Mouse (Mus musculus): ENCODE data around the gene Ubap2l. TPM values are rescaled to one million over a fixed set of nuclear protein-coding genes. Genes with fewer than 3 reads are reported as not detected.

Gene Ubap2l
- polyA plus RNA-seq, 1 experiment = 77.5 TPM

- no peak for TF ChIP-seq MYOG (IDR thresholded peaks at IDR 0.05; ENCODE audit: control insufficient read depth in 1 of 3, insufficient read depth in 1 of 3, insufficient read length in 2 of 3, low read depth in 2 of 3)
- TF ChIP-seq USF1 (IDR thresholded peaks at IDR 0.05; ENCODE audit: low read depth) = no peak
- TF ChIP-seq REST (IDR thresholded peaks at IDR 0.05; ENCODE audit: insufficient read depth, insufficient read length) = no peak
- TF ChIP-seq MYOD1 (IDR thresholded peaks at IDR 0.05; ENCODE audit: control insufficient read depth in 1 of 3, insufficient read length in 2 of 3, low read depth in 2 of 3) = no peak
- no peak for TF ChIP-seq POLR2A (IDR thresholded peaks at IDR 0.05; ENCODE audit: insufficient read length, low read depth)
- TF ChIP-seq CEBPB (IDR thresholded peaks at IDR 0.05; ENCODE audit: insufficient read depth, poor library complexity, severe bottlenecking) = no peak
- Histone ChIP-seq H3K4me3 (no peak overlapping the region), H3K36me3 (ENCODE audit: control insufficient read depth, insufficient read depth) (peaks cover 74% of the 10 kb centered on the region), H3K79me2 (ENCODE audit: control insufficient read depth, insufficient read depth) (peaks cover 14% of the 10 kb centered on the region), H3K4me2 (ENCODE audit: low read depth) (no peak overlapping the region), H3ac (ENCODE audit: control insufficient read depth, insufficient read length) (no peak overlapping the region), H3K27me3 (ENCODE audit: control insufficient read depth, insufficient read depth, insufficient read length) (no peaks in the 10 kb centered on the region)
Measured at GRCm38 (mm10) chr3:90090892-90091291, 38.5 kb upstream of the Ubap2l start.

GRCm38 (mm10) chr3:90088617-90089016 is 36.2 kb upstream of the Ubap2l start:
- TF ChIP-seq MYOD1 (IDR thresholded peaks at IDR 0.05; ENCODE audit: control insufficient read depth in 1 of 3, insufficient read length in 2 of 3, low read depth in 2 of 3) (no peak), REST (IDR thresholded peaks at IDR 0.05; ENCODE audit: insufficient read depth, insufficient read length) (no peak), CEBPB (IDR thresholded peaks at IDR 0.05; ENCODE audit: insufficient read depth, poor library complexity, severe bottlenecking) (no peak)

GRCm38 (mm10) chr3:90086068-90086467 is 33.6 kb upstream of the Ubap2l start:
- Histone ChIP-seq H3K36me3 (ENCODE audit: control insufficient read depth, insufficient read depth) (peaks cover 40% of the 10 kb centered on the region), H3K4me3 (no peak overlapping the region), H3K79me2 (ENCODE audit: control insufficient read depth, insufficient read depth) (peaks cover 62% of the 10 kb centered on the region), H3K4me2 (ENCODE audit: low read depth) (no peak overlapping the region), H3K27me3 (ENCODE audit: control insufficient read depth, insufficient read depth, insufficient read length) (no peaks in the 10 kb centered on the region), H3ac (ENCODE audit: control insufficient read depth, insufficient read length) (no peak overlapping the region)
- TF ChIP-seq TCF3 (IDR thresholded peaks at IDR 0.05; ENCODE audit: insufficient read length, low read depth) (no peak), TCF12 (IDR thresholded peaks at IDR 0.05; ENCODE audit: insufficient read depth, poor library complexity, severe bottlenecking) (no peak), POLR2A (IDR thresholded peaks at IDR 0.05; ENCODE audit: insufficient read length, low read depth) (no peak), MYOD1 (IDR thresholded peaks at IDR 0.05; ENCODE audit: control insufficient read depth in 1 of 3, insufficient read length in 2 of 3, low read depth in 2 of 3) (no peak)

More at GRCm38 (mm10) chr3:90088617-90089016, 36.2 kb upstream of the Ubap2l start:
- no peak overlapping the region for H3K4me2 ChIP-seq (ENCODE audit: low read depth)
- H3K27me3 ChIP-seq (ENCODE audit: control insufficient read depth, insufficient read depth, insufficient read length) = no peaks in the 10 kb centered on the region
- H3K4me3 ChIP-seq = no peak overlapping the region
- no peak overlapping the region for H3ac ChIP-seq (ENCODE audit: control insufficient read depth, insufficient read length)
- peaks cover 64% of the 10 kb centered on the region for H3K36me3 ChIP-seq (ENCODE audit: control insufficient read depth, insufficient read depth)
- peaks cover 37% of the 10 kb centered on the region for H3K79me2 ChIP-seq (ENCODE audit: control insufficient read depth, insufficient read depth)

GRCm38 (mm10) chr3:90085281-90085680 is 32.9 kb upstream of the Ubap2l start:
- TF ChIP-seq SRF (IDR thresholded peaks at IDR 0.05; ENCODE audit: control insufficient read depth, insufficient read length, low read depth) (no peak), MYOG (IDR thresholded peaks at IDR 0.05; ENCODE audit: control insufficient read depth in 1 of 3, insufficient read depth in 1 of 3, insufficient read length in 2 of 3, low read depth in 2 of 3) (no peak), TCF3 (IDR thresholded peaks at IDR 0.05; ENCODE audit: insufficient read length, low read depth) (no peak), REST (IDR thresholded peaks at IDR 0.05; ENCODE audit: insufficient read depth, insufficient read length) (no peak), TCF12 (IDR thresholded peaks at IDR 0.05; ENCODE audit: insufficient read depth, poor library complexity, severe bottlenecking) (no peak), USF1 (IDR thresholded peaks at IDR 0.05; ENCODE audit: low read depth) (no peak), POLR2A (IDR thresholded peaks at IDR 0.05; ENCODE audit: insufficient read length, low read depth) (no peak), MAX (IDR thresholded peaks at IDR 0.05; ENCODE audit: low read depth) (no peak), CEBPB (IDR thresholded peaks at IDR 0.05; ENCODE audit: insufficient read depth, poor library complexity, severe bottlenecking) (no peak)
- Histone ChIP-seq H3K79me2 (ENCODE audit: control insufficient read depth, insufficient read depth) (peaks cover 70% of the 10 kb centered on the region), H3K4me2 (ENCODE audit: low read depth) (peak overlapping the region; percentile 8), H3K4me3 (no peak overlapping the region), H3K36me3 (ENCODE audit: control insufficient read depth, insufficient read depth) (peaks cover 32% of the 10 kb centered on the region), H3ac (ENCODE audit: control insufficient read depth, insufficient read length) (no peak overlapping the region), H3K27me3 (ENCODE audit: control insufficient read depth, insufficient read depth, insufficient read length) (no peaks in the 10 kb centered on the region)

- Histone ChIP-seq H3K36me3 (ENCODE audit: control insufficient read depth, insufficient read depth) (peaks cover 27% of the 10 kb centered on the region), H3K79me2 (ENCODE audit: control insufficient read depth, insufficient read depth) (peaks cover 71% of the 10 kb centered on the region), H3K4me2 (ENCODE audit: low read depth) (peak overlapping the region; percentile 40), H3K4me3 (no peak overlapping the region), H3K27me3 (ENCODE audit: control insufficient read depth, insufficient read depth, insufficient read length) (no peaks in the 10 kb centered on the region), H3ac (ENCODE audit: control insufficient read depth, insufficient read length) (no peak overlapping the region)
- TF ChIP-seq USF1 (IDR thresholded peaks at IDR 0.05; ENCODE audit: low read depth) (no peak), TCF3 (IDR thresholded peaks at IDR 0.05; ENCODE audit: insufficient read length, low read depth) (no peak), POLR2AphosphoS2 (IDR thresholded peaks at IDR 0.05; ENCODE audit: insufficient read length, low read depth) (no peak), TCF12 (IDR thresholded peaks at IDR 0.05; ENCODE audit: insufficient read depth, poor library complexity, severe bottlenecking) (no peak), MYOG (IDR thresholded peaks at IDR 0.05; ENCODE audit: control insufficient read depth in 1 of 3, insufficient read depth in 1 of 3, insufficient read length in 2 of 3, low read depth in 2 of 3) (no peak), POLR2A (IDR thresholded peaks at IDR 0.05; ENCODE audit: insufficient read length, low read depth) (no peak), REST (IDR thresholded peaks at IDR 0.05; ENCODE audit: insufficient read depth, insufficient read length) (no peak), MAX (IDR thresholded peaks at IDR 0.05; ENCODE audit: low read depth) (no peak)
Measured at GRCm38 (mm10) chr3:90084790-90085189, 32.4 kb upstream of the Ubap2l start.

Data from myocyte (in vitro differentiated cells).